Mouse (Mus musculus) spleen, adult 18-20 months (tissue): ENCODE measurements around the gene Ptpn14.
A peak's percentile ranks its signal among the peaks of the same experiment; 100 is the strongest.
"Not testable (repeated sequence)": the region's sequence is repeated elsewhere in the genome, so short reads cannot be mapped to it uniquely, and the experiment has no call there.

Experiments
- DNase-seq, 2 experiments: peaks; one replicate each; pipeline ENCODE4 v3.0.0; 2022; ENCODE audit warnings: mixed read lengths in 2 of 2

Ptpn14 gene

GRCm38 (mm10) chr1:189727884-189728783 lies at the start of gene Ptpn14:
TSS of gene Ptpn14 (plus strand) at chr1:189728268.
- DNase-seq: peak; percentile 47 to 49

GRCm38 (mm10) chr1:189679555-189679954 lies 48.5 kb upstream of the Ptpn14 start:
- DNase-seq: no peak

DNA sequence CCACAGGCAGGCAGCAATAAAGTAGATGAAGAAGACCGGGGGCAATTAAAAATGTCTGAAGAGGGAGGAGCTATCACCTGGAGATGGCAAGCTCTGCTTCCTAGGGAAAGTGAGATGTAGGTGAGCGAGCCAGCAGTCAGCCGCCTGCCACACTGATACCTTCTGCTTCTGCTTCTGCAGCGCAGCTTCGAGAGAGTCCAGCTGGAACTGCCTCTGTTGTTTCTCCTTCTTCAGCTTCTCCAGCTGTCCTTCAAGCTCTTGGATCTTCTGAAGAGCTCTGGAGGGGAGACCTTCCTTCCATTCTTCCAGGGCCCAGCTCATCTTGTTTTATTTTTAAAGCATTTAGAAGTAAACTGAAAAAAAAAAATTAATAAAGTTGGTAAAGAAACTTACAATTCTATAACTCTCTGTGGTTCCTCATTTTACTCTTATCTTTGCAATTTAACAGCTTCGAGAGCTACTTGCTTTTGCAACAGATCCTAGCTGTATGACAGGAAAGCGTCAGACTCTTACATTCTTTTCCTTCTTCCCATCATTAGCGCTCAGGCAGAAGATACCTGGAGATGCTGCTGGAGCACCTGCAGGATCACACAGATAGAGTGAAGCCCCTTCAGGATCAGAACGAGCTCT lies 43.2 kb upstream of the Ptpn14 start:
- DNase-seq: no peak

DNA sequence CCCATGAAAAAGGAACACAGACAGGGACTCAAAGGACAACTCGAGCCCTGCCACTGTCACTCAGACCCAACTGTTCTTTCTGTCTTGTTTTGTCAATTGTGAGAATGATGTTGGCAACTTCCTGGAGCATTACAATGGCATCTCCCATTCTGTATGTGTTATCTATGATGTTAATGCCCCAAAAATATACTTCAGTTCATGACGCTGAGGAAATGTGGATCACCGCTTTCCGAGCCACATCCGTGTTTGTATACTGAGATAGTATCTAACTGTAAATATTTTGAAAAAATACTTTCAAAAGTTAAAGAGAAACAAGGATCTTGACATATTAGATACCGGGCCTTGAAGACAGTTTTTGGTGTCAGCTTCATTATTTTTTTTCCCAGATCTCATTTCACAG lies 42.0 kb upstream of the Ptpn14 start:
- DNase-seq: no peak

DNA sequence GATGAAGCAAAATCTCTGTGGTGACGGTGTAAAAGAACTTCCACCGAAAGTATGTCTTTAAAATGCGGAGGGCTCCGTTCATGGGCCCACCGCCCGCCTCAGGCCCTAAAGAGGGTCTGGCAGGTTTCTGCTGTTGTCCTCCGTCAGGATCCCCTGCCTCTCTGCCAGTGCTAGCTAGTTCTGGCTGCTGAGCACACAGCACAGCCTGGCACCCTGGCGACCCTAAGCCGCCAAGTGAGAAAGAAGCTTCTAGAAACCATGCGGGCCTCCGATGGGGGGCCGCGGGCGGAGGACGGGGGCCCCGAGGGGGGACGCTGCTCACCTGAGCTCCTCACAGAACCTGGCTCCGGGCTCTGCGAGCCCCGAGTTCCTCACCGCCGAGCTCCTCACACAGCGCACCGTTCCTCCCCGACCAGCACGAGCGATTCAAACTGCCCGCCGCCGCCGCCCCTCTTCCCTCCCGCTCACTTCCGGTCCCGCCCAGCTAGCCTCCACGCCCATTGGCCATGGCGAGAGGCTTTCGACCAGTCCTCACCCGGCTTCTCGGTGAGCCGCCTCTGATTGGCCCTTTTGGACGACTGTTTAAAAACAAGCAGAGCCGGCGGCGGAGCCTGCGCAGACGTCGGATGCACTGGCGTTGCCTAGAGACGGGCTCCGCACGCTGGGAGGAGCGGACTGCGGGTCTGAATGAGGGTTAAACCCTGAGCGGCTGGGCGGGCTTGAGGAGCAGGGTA lies 40.2 kb upstream of the Ptpn14 start, which contains the start of gene Cenpf:
TSS of gene Cenpf (minus strand) at position 433 of the 734 bp plus-strand sequence.
- peak; percentile 94 for DNase-seq

GRCm38 (mm10) chr1:189688388-189688750 lies 39.7 kb upstream of the Ptpn14 start:
- DNase-seq: no peak

DNA sequence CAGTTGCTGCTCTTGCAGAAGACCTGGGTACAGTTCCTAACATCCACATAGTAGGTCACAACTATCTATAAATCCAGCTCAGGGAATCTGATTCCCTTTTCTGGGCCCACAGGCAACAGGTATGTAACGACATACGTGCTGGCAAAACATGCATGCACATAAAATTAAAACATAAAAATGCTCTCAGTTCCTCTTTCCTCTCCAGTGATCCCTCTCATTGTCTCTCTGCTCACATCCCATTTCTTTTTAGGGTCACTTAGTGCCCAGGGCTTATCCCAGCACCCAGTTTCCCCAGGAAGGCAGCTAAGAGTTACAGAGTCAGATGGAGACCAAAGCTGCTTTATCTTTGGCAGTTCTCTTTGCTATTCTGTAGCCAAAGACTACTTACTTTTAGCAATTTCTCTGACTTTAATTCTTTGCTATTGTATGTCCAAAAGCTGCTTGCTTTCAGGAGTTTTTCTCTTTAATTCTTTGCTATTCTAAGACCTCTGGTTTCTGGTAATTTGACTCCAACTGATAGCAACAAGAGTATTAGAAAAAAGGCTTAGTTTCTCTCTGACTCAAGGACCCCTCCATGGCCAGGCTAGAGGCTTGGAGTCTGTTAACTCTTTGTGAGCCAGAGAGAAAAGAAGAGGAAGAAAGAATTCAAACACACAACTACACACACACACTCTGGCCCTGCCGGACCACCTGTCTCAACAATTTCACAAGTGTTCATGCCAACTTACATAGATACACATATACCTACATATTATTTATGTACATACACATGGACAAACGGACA lies 38.8 kb upstream of the Ptpn14 start:
- DNase-seq: no peak

GRCm38 (mm10) chr1:189692442-189692841 lies 35.6 kb upstream of the Ptpn14 start:
- not testable (repeated sequence) for DNase-seq

GRCm38 (mm10) chr1:189694391-189694790 lies 33.7 kb upstream of the Ptpn14 start:
- DNase-seq: no peak

DNA sequence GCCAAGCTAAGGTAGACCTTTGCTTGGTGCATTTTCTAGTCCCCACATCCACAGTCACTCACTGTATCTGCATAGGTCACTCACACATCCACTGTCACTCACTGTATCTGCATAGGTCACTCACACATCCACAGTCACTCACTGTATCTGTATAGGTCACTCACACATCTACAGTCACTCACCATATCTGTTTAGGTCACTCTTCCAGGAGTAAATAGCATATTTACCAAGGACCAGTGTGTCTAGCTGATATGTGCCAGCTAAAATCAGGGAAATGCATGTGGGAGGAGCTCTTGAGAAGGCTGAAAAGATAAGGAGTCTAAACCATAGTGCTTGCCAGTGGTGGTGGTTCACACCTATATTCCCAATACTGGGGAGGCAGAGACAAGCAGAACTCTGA lies 32.7 kb upstream of the Ptpn14 start:
- no peak for DNase-seq

DNA sequence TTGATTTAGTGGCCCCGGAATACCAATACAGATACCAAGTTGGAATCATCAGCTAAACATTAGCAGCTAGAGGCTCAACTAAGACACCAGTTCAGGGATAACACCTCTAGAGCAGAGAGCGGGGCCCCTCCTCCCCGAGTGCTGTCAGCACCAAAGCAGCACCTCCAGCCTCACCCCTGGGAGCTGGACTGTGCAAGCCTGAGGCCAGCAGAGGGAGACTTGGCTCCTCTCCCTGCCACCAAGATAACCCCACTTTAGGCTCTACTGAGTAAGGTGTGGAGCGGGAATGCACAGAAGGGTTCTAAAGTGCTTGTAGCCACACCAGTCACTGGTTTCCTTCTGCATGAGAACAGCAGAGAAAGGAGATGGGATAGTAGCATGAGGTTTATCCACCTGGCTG lies 29.7 kb upstream of the Ptpn14 start:
- no peak for DNase-seq

DNA sequence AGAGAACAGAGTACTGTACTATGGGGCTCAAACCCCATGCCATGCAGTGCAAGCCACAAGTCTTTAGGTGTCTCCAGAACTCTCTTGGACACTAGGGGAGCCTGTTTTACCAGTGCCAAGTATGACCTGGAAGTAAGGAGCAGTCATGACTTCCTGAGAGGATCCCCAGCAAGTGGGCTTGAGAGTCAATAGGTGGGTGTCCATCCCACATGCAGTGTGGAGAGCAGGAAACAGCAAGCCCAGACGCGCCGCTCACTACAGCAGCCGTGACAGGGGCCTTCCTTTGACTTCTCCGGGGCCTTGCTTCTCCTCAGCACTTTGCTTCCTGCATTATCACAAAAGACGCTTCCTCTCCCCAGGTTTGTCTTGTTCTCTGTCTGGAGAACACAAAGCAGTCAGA lies 27.9 kb upstream of the Ptpn14 start:
- no peak for DNase-seq

- DNase-seq: peak in 1 of 2 experiments; percentile 52
Measured at GRCm38 (mm10) chr1:189700990-189701389, 27.1 kb upstream of the Ptpn14 start.

DNA sequence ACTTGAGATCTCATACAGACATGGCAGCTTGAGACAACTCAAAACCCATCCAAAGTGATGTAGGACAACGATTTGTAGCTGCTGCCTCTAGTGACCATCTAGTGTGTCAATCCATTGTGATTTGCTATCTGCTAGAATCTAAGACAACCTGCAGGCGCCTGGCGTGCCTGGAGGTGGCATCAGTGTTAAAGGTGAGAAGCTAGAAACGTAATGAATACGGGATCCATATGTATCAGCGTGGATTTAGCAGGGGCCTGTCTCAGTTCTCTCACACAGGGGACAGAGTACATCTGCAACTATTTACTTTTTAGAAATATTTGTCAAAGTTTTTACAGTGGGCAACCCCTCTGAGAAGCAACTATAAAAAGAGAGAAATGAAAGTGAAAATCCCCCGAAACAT lies 24.9 kb upstream of the Ptpn14 start:
- DNase-seq: peak in 1 of 2 experiments; percentile 21

DNA sequence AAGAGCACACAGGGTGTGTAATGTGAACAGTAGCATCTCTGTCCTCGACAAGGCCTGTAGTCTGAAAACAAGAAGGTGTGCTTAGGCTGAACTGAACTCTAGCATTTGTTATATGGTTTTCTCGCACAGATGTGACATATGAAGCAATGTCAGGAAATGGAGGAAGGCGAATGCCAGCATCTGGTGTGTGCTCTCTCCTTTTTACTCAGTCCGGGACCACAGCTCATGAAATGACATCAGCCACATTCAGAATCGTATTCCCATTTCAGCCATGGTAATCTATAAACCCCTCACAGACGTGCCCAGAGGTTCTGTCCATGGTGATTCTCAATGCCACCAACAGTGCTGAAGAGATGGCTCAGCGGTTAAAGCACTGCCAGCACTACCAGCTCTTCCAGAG lies 24.5 kb upstream of the Ptpn14 start:
- no peak for DNase-seq

- no peak for DNase-seq
Measured at GRCm38 (mm10) chr1:189706040-189706645, 21.9 kb upstream of the Ptpn14 start.

DNA sequence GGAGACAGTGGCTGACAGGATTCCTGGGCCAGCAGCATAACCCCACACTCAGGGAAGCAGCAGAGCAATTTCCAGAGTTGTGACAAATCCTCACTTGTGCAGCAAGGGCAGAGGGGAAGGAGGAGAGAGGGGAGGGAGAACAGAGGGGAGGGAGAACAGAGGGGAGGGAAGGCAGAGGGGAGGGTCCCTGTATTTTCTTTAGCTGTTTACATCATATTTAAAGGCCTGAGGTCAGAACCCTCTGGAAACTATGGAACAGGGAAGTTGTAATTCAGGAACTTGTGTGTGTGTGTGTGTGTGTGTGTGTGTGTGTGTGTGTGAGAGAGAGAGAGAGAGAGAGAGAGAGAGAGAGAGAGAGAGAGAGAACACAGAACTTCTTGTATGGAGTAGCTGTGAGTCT lies 21.1 kb upstream of the Ptpn14 start:
- DNase-seq: no peak

- no peak for DNase-seq
Measured at GRCm38 (mm10) chr1:189707419-189707818, 20.6 kb upstream of the Ptpn14 start.

GRCm38 (mm10) chr1:189709001-189709400 lies 19.1 kb upstream of the Ptpn14 start:
- DNase-seq: no peak

GRCm38 (mm10) chr1:189715915-189716797 lies 11.9 kb upstream of the Ptpn14 start:
- no peak for DNase-seq

DNA sequence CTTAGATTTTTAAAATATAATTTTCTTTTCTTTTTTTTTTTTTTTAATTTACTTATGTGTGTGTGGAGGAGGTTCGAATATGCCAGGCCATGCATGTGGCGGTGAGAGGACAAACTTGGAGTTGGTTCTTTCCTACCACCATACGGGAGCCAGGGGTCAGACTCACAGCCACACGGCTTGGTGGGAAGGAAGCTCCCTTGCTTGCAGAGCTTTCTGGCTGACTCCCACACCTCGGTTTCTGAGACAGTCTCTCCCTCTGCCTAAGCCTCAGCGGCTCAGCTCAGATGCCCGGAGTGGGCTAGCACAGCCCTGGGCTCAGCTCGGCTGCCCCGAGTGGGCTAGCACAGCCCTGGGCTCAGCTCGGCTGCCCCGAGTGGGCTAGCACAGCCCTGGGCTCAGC lies 10.5 kb upstream of the Ptpn14 start:
- no peak for DNase-seq
